Mouse (Mus musculus): ENCODE results near the gene Il1r1. TPM values are rescaled to one million over a fixed set of nuclear protein-coding genes. Genes with fewer than 3 reads are reported as not detected.

Gene Il1r1
- total and polyA plus RNA-seq, 3 experiments: 0.22 TPM; not detected in 2

DNA sequence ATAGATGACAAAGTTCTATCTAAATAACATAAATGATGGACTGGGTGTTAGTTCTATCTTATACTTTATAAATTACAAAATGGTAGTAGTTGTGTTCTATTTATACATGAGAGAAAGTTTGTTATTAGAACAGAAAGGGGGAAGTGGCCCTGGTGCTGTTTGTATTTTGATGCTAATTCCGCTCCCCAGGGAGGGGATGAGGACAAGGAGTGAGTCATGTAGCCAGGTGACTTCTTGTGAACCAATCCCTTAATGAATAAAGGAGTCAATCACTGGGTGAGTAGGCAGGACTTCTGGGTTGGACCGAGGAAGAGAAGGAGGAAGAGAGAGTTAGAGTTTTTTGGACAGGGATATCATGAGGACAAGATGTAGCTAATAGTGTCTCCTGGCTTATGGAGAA lies 81.2 kb downstream of the Il1r1 start:
- Histone ChIP-seq H3K27me3 (ENCODE audit: insufficient read depth, low read length) (no peaks in the 10 kb centered on the region), H3K4me3 (ENCODE audit: low read depth, low read length) (no peak overlapping the region), H3K9me3 (replicated peaks) (no peaks in the 10 kb centered on the region), H3K4me1 (ENCODE audit: insufficient read depth, low read depth, low read length) (peaks cover 5% of the 10 kb centered on the region), H3K36me3 (replicated peaks) (no peaks in the 10 kb centered on the region)
- TF ChIP-seq TAL1 (conservative IDR thresholded peaks at IDR 0.05; ENCODE audit: low read depth, low read length) (no peak), CTCF (IDR thresholded peaks at IDR 0.05; ENCODE audit: low read depth, low read length) (no peak), GATA2 (IDR thresholded peaks at IDR 0.05; ENCODE audit: borderline replicate concordance, low read depth, low read length) (no peak), POLR2AphosphoS5 (IDR thresholded peaks at IDR 0.05; ENCODE audit: insufficient replicate concordance, low read depth, low read length) (no peak), GATA1 (IDR thresholded peaks at IDR 0.05; ENCODE audit: borderline replicate concordance, low read length) (no peak)
- no peak for ATAC-seq (ENCODE audit: extremely low read depth, insufficient number of reproducible peaks, low FRiP score, poor library complexity, severe bottlenecking)
- DNase-seq (ENCODE audit: low spot score): no peak

DNA sequence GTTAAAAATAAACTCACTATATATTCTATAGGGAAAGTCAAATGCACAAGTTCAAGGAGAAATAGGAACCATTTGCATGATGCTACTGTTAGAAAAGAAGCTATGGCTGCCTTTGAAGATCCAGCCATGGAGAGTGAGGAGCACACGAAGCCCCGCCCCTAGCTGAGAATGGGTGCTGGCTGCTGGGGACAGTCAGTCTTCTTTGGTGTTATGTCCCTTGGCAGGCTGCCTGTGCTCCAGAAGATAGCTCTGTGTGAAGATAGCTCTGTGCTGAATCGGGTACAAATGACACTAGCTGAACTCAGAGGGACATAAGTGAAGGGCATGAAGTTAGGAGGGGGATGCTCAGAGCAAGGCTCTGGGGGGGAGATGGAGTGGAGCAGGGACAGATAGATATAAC lies 86.2 kb downstream of the Il1r1 start:
- ATAC-seq (ENCODE audit: extremely low read depth, insufficient number of reproducible peaks, low FRiP score, poor library complexity, severe bottlenecking): no peak
- no peaks in the 10 kb centered on the region for H3K9me3 ChIP-seq (replicated peaks)
- peaks cover 2% of the 10 kb centered on the region for H3K4me1 ChIP-seq (ENCODE audit: insufficient read depth, low read depth, low read length)
- H3K27me3 ChIP-seq (ENCODE audit: insufficient read depth, low read length): peaks cover 19% of the 10 kb centered on the region
- no peak for DNase-seq (ENCODE audit: low spot score)
- TF ChIP-seq GATA1 (IDR thresholded peaks at IDR 0.05; ENCODE audit: borderline replicate concordance, low read length) (no peak), GATA2 (IDR thresholded peaks at IDR 0.05; ENCODE audit: borderline replicate concordance, low read depth, low read length) (no peak), POLR2AphosphoS5 (IDR thresholded peaks at IDR 0.05; ENCODE audit: insufficient replicate concordance, low read depth, low read length) (no peak), TAL1 (conservative IDR thresholded peaks at IDR 0.05; ENCODE audit: low read depth, low read length) (no peak), CTCF (IDR thresholded peaks at IDR 0.05; ENCODE audit: low read depth, low read length) (no peak)
- no peaks in the 10 kb centered on the region for H3K36me3 ChIP-seq (replicated peaks)
- no peak overlapping the region for H3K4me3 ChIP-seq (ENCODE audit: low read depth, low read length)

DNA sequence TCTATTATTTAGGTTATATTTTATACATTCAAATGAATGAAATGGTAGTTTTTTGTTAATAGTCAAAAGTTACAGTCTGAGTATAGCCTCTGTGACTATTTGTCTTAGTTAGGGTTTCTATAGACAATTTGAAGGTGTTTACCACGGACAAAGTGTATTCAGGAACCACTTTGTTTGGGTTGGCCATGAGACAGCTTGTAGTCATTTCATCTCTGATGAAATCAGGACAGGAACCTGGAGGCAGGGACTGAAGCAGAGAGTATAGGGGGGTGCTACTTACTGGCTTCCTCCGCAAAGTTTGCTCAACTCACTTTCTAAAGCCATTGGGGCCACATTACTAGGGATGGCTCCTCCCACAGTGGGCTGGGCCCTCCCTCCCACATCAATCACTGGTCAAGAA lies 86.7 kb downstream of the Il1r1 start:
- TF ChIP-seq POLR2AphosphoS5 (IDR thresholded peaks at IDR 0.05; ENCODE audit: insufficient replicate concordance, low read depth, low read length) (no peak), CTCF (IDR thresholded peaks at IDR 0.05; ENCODE audit: low read depth, low read length) (no peak), TAL1 (conservative IDR thresholded peaks at IDR 0.05; ENCODE audit: low read depth, low read length) (no peak), GATA1 (IDR thresholded peaks at IDR 0.05; ENCODE audit: borderline replicate concordance, low read length) (no peak), GATA2 (IDR thresholded peaks at IDR 0.05; ENCODE audit: borderline replicate concordance, low read depth, low read length) (no peak)
- Histone ChIP-seq H3K36me3 (replicated peaks) (no peaks in the 10 kb centered on the region), H3K4me1 (ENCODE audit: insufficient read depth, low read depth, low read length) (peaks cover 2% of the 10 kb centered on the region), H3K9me3 (replicated peaks) (no peaks in the 10 kb centered on the region), H3K27me3 (ENCODE audit: insufficient read depth, low read length) (peaks cover 19% of the 10 kb centered on the region), H3K4me3 (ENCODE audit: low read depth, low read length) (no peak overlapping the region)
- DNase-seq (ENCODE audit: low spot score) (no peak), ATAC-seq (ENCODE audit: extremely low read depth, insufficient number of reproducible peaks, low FRiP score, poor library complexity, severe bottlenecking) (no peak)

DNA sequence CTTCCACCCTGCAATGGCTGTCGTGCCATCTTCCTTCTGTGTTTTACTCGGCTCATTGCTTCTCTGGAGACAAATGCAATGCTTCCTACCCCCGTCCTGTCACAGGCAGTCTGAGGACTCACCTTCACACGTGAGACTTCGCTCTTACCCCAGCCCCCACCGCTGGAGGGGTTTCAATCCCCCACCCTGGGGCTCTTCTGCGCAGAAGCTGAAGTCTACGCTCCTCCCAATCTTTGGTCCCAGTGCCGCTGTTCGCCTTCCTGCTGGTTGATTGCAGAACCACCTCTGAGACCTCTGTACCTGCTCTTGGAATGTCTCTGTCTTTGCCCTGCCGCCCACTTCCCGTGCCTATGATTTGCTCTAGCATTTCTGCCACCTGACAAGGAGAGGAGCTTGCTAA lies 89.1 kb downstream of the Il1r1 start:
- DNase-seq (ENCODE audit: low spot score) (no peak), ATAC-seq (ENCODE audit: extremely low read depth, insufficient number of reproducible peaks, low FRiP score, poor library complexity, severe bottlenecking) (no peak)
- no peaks in the 10 kb centered on the region for H3K9me3 ChIP-seq (replicated peaks)
- H3K4me1 ChIP-seq (ENCODE audit: insufficient read depth, low read depth, low read length): peaks cover 2% of the 10 kb centered on the region
- H3K36me3 ChIP-seq (replicated peaks): no peaks in the 10 kb centered on the region
- peaks cover 22% of the 10 kb centered on the region for H3K27me3 ChIP-seq (ENCODE audit: insufficient read depth, low read length)
- TF ChIP-seq CTCF (IDR thresholded peaks at IDR 0.05; ENCODE audit: low read depth, low read length) (no peak), POLR2AphosphoS5 (IDR thresholded peaks at IDR 0.05; ENCODE audit: insufficient replicate concordance, low read depth, low read length) (no peak), GATA1 (IDR thresholded peaks at IDR 0.05; ENCODE audit: borderline replicate concordance, low read length) (no peak), TAL1 (conservative IDR thresholded peaks at IDR 0.05; ENCODE audit: low read depth, low read length) (no peak), GATA2 (IDR thresholded peaks at IDR 0.05; ENCODE audit: borderline replicate concordance, low read depth, low read length) (no peak)
- H3K4me3 ChIP-seq (ENCODE audit: low read depth, low read length): no peak overlapping the region

DNA sequence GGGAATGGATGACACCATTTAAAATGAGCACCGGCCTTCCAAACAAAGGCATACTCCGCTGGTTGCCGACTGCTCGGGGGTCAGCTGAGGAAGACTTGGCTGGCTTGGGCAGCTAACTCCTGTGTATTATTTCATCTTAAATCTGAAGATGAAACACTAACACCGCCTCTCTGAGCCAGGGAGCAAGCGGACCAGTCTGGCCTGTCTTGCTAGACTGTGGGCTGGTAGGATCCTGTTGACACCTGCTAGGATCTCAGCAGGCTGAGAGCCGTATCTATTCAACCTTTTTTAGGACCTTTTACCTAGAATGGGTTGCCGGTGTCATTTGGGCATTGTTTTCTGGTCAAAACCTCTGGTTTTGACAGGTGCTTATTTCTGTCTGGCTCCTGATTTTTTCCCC lies 92.8 kb downstream of the Il1r1 start:
- ATAC-seq (ENCODE audit: extremely low read depth, insufficient number of reproducible peaks, low FRiP score, poor library complexity, severe bottlenecking) (no peak), DNase-seq (ENCODE audit: low spot score) (no peak)
- Histone ChIP-seq H3K36me3 (replicated peaks) (no peaks in the 10 kb centered on the region), H3K4me3 (ENCODE audit: low read depth, low read length) (no peak overlapping the region), H3K9me3 (replicated peaks) (no peaks in the 10 kb centered on the region), H3K27me3 (ENCODE audit: insufficient read depth, low read length) (peaks cover 38% of the 10 kb centered on the region), H3K4me1 (ENCODE audit: insufficient read depth, low read depth, low read length) (peaks cover 7% of the 10 kb centered on the region)
- no peak for TF ChIP-seq POLR2AphosphoS5 (IDR thresholded peaks at IDR 0.05; ENCODE audit: insufficient replicate concordance, low read depth, low read length)
- TF ChIP-seq GATA1 (IDR thresholded peaks at IDR 0.05; ENCODE audit: borderline replicate concordance, low read length): no peak
- no peak for TF ChIP-seq TAL1 (conservative IDR thresholded peaks at IDR 0.05; ENCODE audit: low read depth, low read length)

DNA sequence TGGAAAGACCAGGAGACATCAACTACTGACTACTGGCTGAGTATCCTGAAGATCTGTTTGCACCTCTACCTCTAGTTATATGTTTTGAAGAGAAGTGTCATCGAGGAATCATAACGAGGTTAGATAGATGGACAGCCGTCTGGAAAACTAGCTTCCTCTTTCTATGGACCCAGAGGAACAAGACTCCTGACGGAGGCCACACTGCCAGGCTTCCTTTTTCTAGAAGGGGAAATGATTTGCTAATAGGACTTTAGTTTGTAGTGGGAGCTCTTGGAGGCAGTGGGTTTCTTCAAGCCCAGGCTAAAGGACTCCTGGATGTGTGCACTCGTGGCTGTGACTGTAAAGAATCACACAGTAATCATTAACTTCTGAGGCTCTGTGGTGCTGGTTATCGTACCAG lies 96.9 kb downstream of the Il1r1 start:
- no peak for ATAC-seq (ENCODE audit: extremely low read depth, insufficient number of reproducible peaks, low FRiP score, poor library complexity, severe bottlenecking)
- peaks cover 30% of the 10 kb centered on the region for H3K4me1 ChIP-seq (ENCODE audit: insufficient read depth, low read depth, low read length)
- H3K36me3 ChIP-seq (replicated peaks): no peaks in the 10 kb centered on the region
- H3K4me3 ChIP-seq (ENCODE audit: low read depth, low read length): no peak overlapping the region
- DNase-seq (ENCODE audit: low spot score): no peak
- H3K9me3 ChIP-seq (replicated peaks): no peaks in the 10 kb centered on the region
- peaks cover 36% of the 10 kb centered on the region for H3K27me3 ChIP-seq (ENCODE audit: insufficient read depth, low read length)
- TF ChIP-seq CTCF (IDR thresholded peaks at IDR 0.05; ENCODE audit: low read depth, low read length) (no peak), POLR2AphosphoS5 (IDR thresholded peaks at IDR 0.05; ENCODE audit: insufficient replicate concordance, low read depth, low read length) (no peak), TAL1 (conservative IDR thresholded peaks at IDR 0.05; ENCODE audit: low read depth, low read length) (no peak), GATA2 (IDR thresholded peaks at IDR 0.05; ENCODE audit: borderline replicate concordance, low read depth, low read length) (no peak), GATA1 (IDR thresholded peaks at IDR 0.05; ENCODE audit: borderline replicate concordance, low read length) (no peak)
